Mouse (Mus musculus) small intestine, adult 2 months (tissue): ENCODE data around the gene Tfeb.

ENCODE experiments used
- CTCF ChIP-seq: fragments of 200-500 bp; IDR thresholded peaks from 2 replicates; pipeline ENCODE4 v1.5.1; 2012; ENCODE audit warnings: low read depth, mild to moderate bottlenecking, control low read depth, inconsistent platforms, low read length, moderate library complexity, mixed read lengths; ENCODE audit not compliant: insufficient replicate concordance, insufficient read length; ENCODE audit errors: extremely low read depth
- POLR2A ChIP-seq: fragments of 200-500 bp; IDR thresholded peaks from 2 replicates; pipeline ENCODE4 v1.6.1; 2012; ENCODE audit warnings: low read depth, mild to moderate bottlenecking, control low read depth, inconsistent platforms, low read length, moderate library complexity

GRCm38 (mm10) chr17:47748791-47749553 lies 12.1 kb downstream of the Tfeb start:
- TF ChIP-seq CTCF (no peak), POLR2A (no peak; the same call in 1 of the 2 replicates)
